In genomic region chr10:44481379-44481778, GRCm38 (mm10) we compare ENCODE assay signal across 16 mouse cellular contexts. TPM values are rescaled to one million over a fixed set of nuclear protein-coding genes. Genes with fewer than 3 reads are reported as not detected.
A peak's percentile ranks its signal among the peaks of the same experiment; 100 is the strongest.
DNase-seq lines count a peak whose midpoint lies in the region; ATAC-seq and TF ChIP-seq lines count a peak whose summit lies in the region.
"Had no signal": no experiment of that assay in that cellular context is flagged by ENCODE, and none has a peak within 500 bp of the region (broad histone marks: within the 10 kb centered on the region; RNA-seq: fewer than 3 reads in every experiment).

No protein-coding gene starts in this region.

- no peak overlapping the region for H3K9ac ChIP-seq in liver, adult 2 months (ENCODE audit: low read depth, low read length)
- H3K9ac ChIP-seq in intestine, postnatal 0 days (ENCODE audit: low read depth, low read length), result no peak overlapping the region
- H3K9ac ChIP-seq in lung, embryonic 15.5 days, result no peak overlapping the region
- H3K9ac ChIP-seq: embryonic facial prominence, embryonic 12.5 days; forebrain, postnatal 0 days; liver, embryonic 13.5 days; midbrain, embryonic 13.5 days; neural tube, embryonic 12.5 days had no signal

- no peak for TF ChIP-seq POLR2A in liver, adult 2 months (IDR thresholded peaks at IDR 0.05; ENCODE audit: extremely low read depth, insufficient read depth, low read length)

- peaks cover 2% of the 10 kb centered on the region for H3K4me1 ChIP-seq in liver, adult 2 months (ENCODE audit: control insufficient read depth, insufficient read depth, low read length)
- H3K4me1 ChIP-seq in intestine, postnatal 0 days (replicated peaks; ENCODE audit: control insufficient read depth, insufficient read depth, low read length), result peaks cover 15% of the 10 kb centered on the region
- peaks cover 28% of the 10 kb centered on the region for H3K4me1 ChIP-seq in lung, embryonic 15.5 days
- H3K4me1 ChIP-seq: liver, embryonic 13.5 days; neural tube, embryonic 12.5 days had no signal

- H3K9me3 ChIP-seq in intestine, postnatal 0 days (ENCODE audit: control insufficient read depth), result no peaks in the 10 kb centered on the region
- H3K9me3 ChIP-seq in lung, embryonic 15.5 days, result no peaks in the 10 kb centered on the region
- H3K9me3 ChIP-seq: embryonic facial prominence, embryonic 12.5 days; liver, embryonic 13.5 days; midbrain, embryonic 13.5 days; neural tube, embryonic 12.5 days had no signal

- 35% methylated on average over 5 of the region's 5 CpGs for WGBS in liver, adult 2 months
- WGBS in intestine, postnatal 0 days, result 44% methylated on average over 5 of the region's 5 CpGs
- WGBS in lung, embryonic 15.5 days, result 45% methylated on average over 5 of the region's 5 CpGs

- H3K36me3 ChIP-seq in liver, adult 2 months (ENCODE audit: control insufficient read depth, insufficient read depth, low read length), result no peaks in the 10 kb centered on the region
- H3K36me3 ChIP-seq in intestine, postnatal 0 days (ENCODE audit: control insufficient read depth, insufficient read depth), result no peaks in the 10 kb centered on the region
- no peaks in the 10 kb centered on the region for H3K36me3 ChIP-seq in lung, embryonic 15.5 days
- H3K36me3 ChIP-seq: embryonic facial prominence, embryonic 12.5 days; liver, embryonic 13.5 days; midbrain, embryonic 13.5 days; neural tube, embryonic 12.5 days had no signal

- H3K27me3 ChIP-seq in liver, adult 2 months (ENCODE audit: control insufficient read depth, insufficient read depth, low read length), result no peaks in the 10 kb centered on the region; the same call in 1 of the 2 replicates
- H3K27me3 ChIP-seq in intestine, postnatal 0 days (replicated peaks; ENCODE audit: control insufficient read depth, insufficient read depth, low read length), result no peaks in the 10 kb centered on the region
- H3K27me3 ChIP-seq in lung, embryonic 15.5 days, result no peaks in the 10 kb centered on the region; the same call in 1 of the 2 replicates
- H3K27me3 ChIP-seq: midbrain, embryonic 13.5 days; neural tube, embryonic 12.5 days had no signal

- H3K27ac ChIP-seq in liver, adult 2 months (replicated peaks; ENCODE audit: insufficient read depth, low read depth, low read length), result no peak overlapping the region
- peak overlapping the region; percentile 67 for H3K27ac ChIP-seq in intestine, postnatal 0 days (ENCODE audit: low read depth, low read length)
- H3K27ac ChIP-seq in lung, embryonic 15.5 days, result no peak overlapping the region
- H3K27ac ChIP-seq: embryonic facial prominence, embryonic 12.5 days; liver, embryonic 13.5 days; midbrain, embryonic 13.5 days; neural tube, embryonic 12.5 days had no signal

- peak; percentile 62 for DNase-seq in liver, adult 2 months (ENCODE audit: extremely low read depth, low read depth, low spot score)
- DNase-seq in liver, result no peak
- no peak for DNase-seq in frontal cortex, adult 2 months (ENCODE audit: extremely low spot score in 1 of 2, low spot score in 1 of 2)
- no peak for DNase-seq in right cerebral cortex, postnatal 14 days
- no peak for DNase-seq in B cell, adult 2 months
- DNase-seq: cerebellum, adult 9-11 months; forebrain, postnatal 0 days; heart, postnatal 14 days; liver, embryonic 13.5 days; thymus, postnatal 36 days had no signal

- peak; percentile 95 for ATAC-seq in intestine, postnatal 0 days
- ATAC-seq in lung, embryonic 15.5 days (ENCODE audit: borderline replicate concordance, extremely low read depth, low FRiP score, low TSS enrichment), result peak; percentile 47; the same call in 1 of the 2 replicates
- ATAC-seq: forebrain, postnatal 0 days; inflammation-experienced regulatory T-cells, adult 6 months; midbrain, embryonic 13.5 days had no signal

- no peaks in the 10 kb centered on the region for H3K79me2 ChIP-seq in liver, adult 2 months (ENCODE audit: control insufficient read depth, insufficient read depth, low read length)

- 0 out of 2 replicates have a peak overlapping the region, but pooled peaks have one; percentile 6 for H3K4me2 ChIP-seq in intestine, postnatal 0 days (replicated peaks; ENCODE audit: low read depth)
- H3K4me2 ChIP-seq in lung, embryonic 15.5 days, result no peak overlapping the region
- H3K4me2 ChIP-seq: embryonic facial prominence, embryonic 12.5 days; liver, embryonic 13.5 days; midbrain, embryonic 13.5 days; neural tube, embryonic 12.5 days had no signal

- no peak overlapping the region for H3K4me3 ChIP-seq in liver, adult 2 months (ENCODE audit: insufficient read depth, low read depth, low read length)
- no peak overlapping the region for H3K4me3 ChIP-seq in intestine, postnatal 0 days (ENCODE audit: low read depth, low read length)
- H3K4me3 ChIP-seq in lung, embryonic 15.5 days, result no peak overlapping the region
- H3K4me3 ChIP-seq: embryonic facial prominence, embryonic 12.5 days; liver, embryonic 13.5 days; midbrain, embryonic 13.5 days; neural tube, embryonic 12.5 days had no signal

- TF ChIP-seq CTCF in liver, adult 2 months (IDR thresholded peaks at IDR 0.05; ENCODE audit: low read depth, low read length), result no peak
- TF ChIP-seq CTCF in intestine, postnatal 0 days (IDR thresholded peaks at IDR 0.05; ENCODE audit: low read depth), result peak; percentile 30; the same call in 1 of the 2 replicates

RNA-seq across cellular contexts. Expression of gene Prdm1, which starts 46.9 kb away (rescaled TPM):
- 0.28 and 0.47 TPM in 2 replicates for total RNA-seq in liver, adult 2 months (2014; rRNA removed)
- 0.05 and 0.18 TPM in 2 replicates for polyA plus RNA-seq in liver, adult 2 months (2012; rRNA removed)
- polyA plus RNA-seq in intestine, postnatal 0 days (2015; fragmentation: Nextera tagmentation; extraction: Ambion mirVana), result 17.7 and 21.2 TPM in 2 replicates
- 1.6 and 1.7 TPM in 2 replicates for polyA plus RNA-seq in lung, embryonic 15.5 days (2015; fragmentation: Nextera tagmentation; extraction: Ambion mirVana)
- 2.6 and 3.4 TPM in 2 replicates for polyA plus RNA-seq in frontal cortex, adult 2 months (2012; rRNA removed)
